Mouse (Mus musculus): ENCODE measurements around the gene Gm10160.

- TF ChIP-seq CTCF (IDR thresholded peaks at IDR 0.05) (no peak), EP300 (IDR thresholded peaks at IDR 0.05) (no peak)
These were observed 3.6 kb upstream of the Gm10160 start, which contains the start of gene Tm6sf1 for GRCm38 (mm10) chr7:81858968-81859721.

Measured in lung, postnatal 0 days (tissue).